Mouse (Mus musculus) ES-Bruce4 (cell line): Measurements from ENCODE around the gene Mob3a. TPM values are rescaled to one million over a fixed set of nuclear protein-coding genes. Genes with fewer than 3 reads are reported as not detected.

Experiments
- H3K27ac ChIP-seq: 2 replicates; pipeline ENCODE4 v1.5.1; 2012; ENCODE audit warnings: low read length, inconsistent platforms; ENCODE audit not compliant: insufficient read depth
- H3K27me3 ChIP-seq: 2 replicates; pipeline ENCODE4 v1.6.1; 2012; ENCODE audit warnings: mild to moderate bottlenecking, low read length, inconsistent platforms; ENCODE audit not compliant: control insufficient read depth, poor library complexity, insufficient read depth, severe bottlenecking
- H3K36me3 ChIP-seq: 2 replicates; pipeline ENCODE4 v1.6.1; 2012; ENCODE audit warnings: inconsistent platforms, mild to moderate bottlenecking, low read length, moderate library complexity; ENCODE audit not compliant: control insufficient read depth, poor library complexity, insufficient read depth, severe bottlenecking
- H3K4me1 ChIP-seq: one replicate; pipeline ENCODE4 v1.8.1; 2011; ENCODE audit warnings: low read length; ENCODE audit not compliant: control insufficient read depth, insufficient read depth
- H3K4me3 ChIP-seq: 2 replicates; pipeline ENCODE4 v1.5.1; 2011; ENCODE audit warnings: low read depth, mild to moderate bottlenecking, low read length
- H3K9ac ChIP-seq: 2 replicates; pipeline ENCODE4 v1.6.1; 2012; ENCODE audit warnings: low read depth, mild to moderate bottlenecking, inconsistent platforms; ENCODE audit not compliant: poor library complexity, severe bottlenecking
- H3K9me3 ChIP-seq: replicated peaks from 2 replicates; pipeline ENCODE4 v1.6.1; 2012; ENCODE audit warnings: mild to moderate bottlenecking, low read length, inconsistent platforms; ENCODE audit not compliant: control insufficient read depth, poor library complexity, insufficient read depth, severe bottlenecking
- CTCF ChIP-seq: IDR thresholded peaks from one replicate; pipeline ENCODE4 v1.8.1; 2011; ENCODE audit warnings: low read depth, low read length
- EP300 ChIP-seq: IDR thresholded peaks from 2 replicates; pipeline ENCODE4 v1.6.1; 2011; ENCODE audit warnings: low read depth, low read length; ENCODE audit not compliant: insufficient read depth
- POLR2A ChIP-seq: IDR thresholded peaks from one replicate; pipeline ENCODE4 v1.8.1; 2011; ENCODE audit warnings: low read length; ENCODE audit not compliant: insufficient read depth
- polyA plus RNA-seq: library from polyadenylated mRNA; stranded (reverse); fragments of >200 nt; gene quantifications from 2 replicates; pipeline ENCODE4 v1.2.4, GENCODE M21; 2011; ENCODE audit warnings: low read depth; ENCODE audit not compliant: missing spikeins, insufficient read depth, insufficient read length

The Mob3a gene
- polyA plus RNA-seq, 1 experiment: 19.8 TPM

DNA sequence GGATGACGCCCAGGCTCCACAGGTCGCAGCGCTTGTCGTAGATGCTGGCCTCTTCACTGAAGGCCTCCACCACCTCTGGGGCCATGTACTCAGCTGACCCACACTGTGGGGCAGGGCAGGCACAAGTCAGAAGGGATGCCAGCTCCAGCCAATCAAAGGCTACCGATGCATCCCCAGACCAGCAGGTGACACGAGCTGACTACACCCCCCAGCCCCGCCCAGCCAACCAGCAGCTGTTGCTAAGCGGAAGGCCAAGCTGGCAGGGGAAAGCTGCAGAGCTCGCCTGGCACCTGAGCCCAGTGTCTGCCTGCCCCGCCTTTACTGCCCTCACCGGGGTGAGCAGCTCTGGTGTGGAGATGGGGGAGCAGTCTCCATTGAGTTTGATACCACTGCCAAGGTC, 33.2 kb downstream of the Mob3a start:
- peaks cover 3% of the 10 kb centered on the region for H3K4me1 ChIP-seq
- H3K36me3 ChIP-seq: peaks cover 21% of the 10 kb centered on the region
- H3K27me3 ChIP-seq: no peaks in the 10 kb centered on the region
- no peaks in the 10 kb centered on the region for H3K9me3 ChIP-seq
- no peak overlapping the region for H3K27ac ChIP-seq
- no peak overlapping the region for H3K4me3 ChIP-seq
- TF ChIP-seq EP300: no peak
- no peak for TF ChIP-seq CTCF
- TF ChIP-seq POLR2A: no peak
- H3K9ac ChIP-seq: no peak overlapping the region

DNA sequence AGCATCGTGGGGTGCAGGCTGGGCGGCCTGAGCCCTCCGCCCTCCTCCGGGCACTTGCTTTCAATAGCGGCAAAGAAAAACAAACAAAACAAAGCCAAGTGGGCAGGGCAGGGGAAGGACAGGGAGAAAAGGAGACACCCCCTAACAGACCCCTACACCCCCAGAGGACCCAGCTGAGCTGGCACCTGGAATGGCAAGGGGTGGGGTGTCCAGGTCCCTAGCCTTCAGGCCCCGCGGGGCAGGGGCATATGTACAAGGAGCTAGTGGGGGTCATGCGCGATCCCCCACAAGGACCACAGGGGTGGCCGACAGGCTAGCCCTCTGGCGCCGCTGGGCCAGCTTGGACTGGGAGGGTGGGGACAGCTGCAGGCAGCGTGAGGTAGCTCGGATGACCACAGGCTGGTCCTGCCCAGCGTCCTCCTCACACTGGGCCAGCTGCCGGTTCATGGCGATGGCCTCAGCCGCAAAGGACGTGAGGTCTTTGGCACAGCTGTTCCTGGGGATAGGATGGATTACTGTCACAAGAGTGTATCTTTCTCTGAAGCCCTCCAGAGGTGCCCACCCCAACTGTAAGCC, 34.9 kb downstream of the Mob3a start:
- peaks cover 6% of the 10 kb centered on the region for H3K4me1 ChIP-seq
- H3K27ac ChIP-seq: no peak overlapping the region
- TF ChIP-seq POLR2A (no peak), EP300 (no peak), CTCF (no peak)
- H3K36me3 ChIP-seq: peaks cover 21% of the 10 kb centered on the region
- no peaks in the 10 kb centered on the region for H3K27me3 ChIP-seq
- H3K9me3 ChIP-seq: no peaks in the 10 kb centered on the region
- H3K4me3 ChIP-seq: no peak overlapping the region
- H3K9ac ChIP-seq: no peak overlapping the region

DNA sequence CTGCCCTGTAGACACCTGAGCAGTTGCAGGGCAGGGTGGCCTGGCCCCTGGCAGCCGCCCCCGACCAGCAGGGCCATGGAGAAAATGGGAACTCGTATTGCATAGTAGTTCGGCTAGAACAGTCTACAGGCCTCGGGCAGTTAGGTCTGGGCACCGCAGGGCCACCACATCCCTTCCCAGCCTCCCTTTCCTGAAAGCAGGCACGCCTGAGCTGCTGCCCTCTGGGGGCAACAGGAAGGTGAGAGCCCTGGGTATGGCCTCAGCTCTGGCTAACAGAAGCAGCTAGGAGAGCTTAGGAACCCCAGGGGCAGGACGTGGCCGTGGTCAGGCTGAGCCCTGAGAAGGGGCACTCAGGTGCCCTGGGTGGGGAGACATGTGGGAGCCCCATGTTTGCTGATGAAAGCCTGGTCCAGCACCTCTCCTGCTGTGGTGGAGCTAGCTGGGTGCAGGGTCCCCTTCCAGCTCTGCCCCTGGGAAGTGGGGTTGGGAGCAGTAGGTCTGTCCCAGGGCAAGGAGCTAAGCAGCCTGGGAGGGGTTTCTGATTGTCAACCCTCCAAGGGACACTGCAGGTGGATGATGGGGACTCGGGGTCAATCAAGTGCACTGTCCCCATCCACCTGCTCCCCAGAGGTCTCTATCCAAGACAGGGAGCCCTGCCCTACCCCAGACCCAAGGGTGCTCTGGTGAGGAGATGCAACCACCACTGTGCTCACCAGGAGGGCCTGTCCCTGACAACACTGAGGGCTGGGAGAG, 35.6 kb downstream of the Mob3a start:
- H3K36me3 ChIP-seq: peaks cover 17% of the 10 kb centered on the region
- H3K4me3 ChIP-seq: no peak overlapping the region
- no peak for TF ChIP-seq EP300
- peaks cover 6% of the 10 kb centered on the region for H3K4me1 ChIP-seq
- no peaks in the 10 kb centered on the region for H3K27me3 ChIP-seq
- 0 out of 2 replicates have a peak overlapping the region, but pooled peaks have one; percentile 5 for H3K27ac ChIP-seq
- H3K9ac ChIP-seq: no peak overlapping the region
- no peaks in the 10 kb centered on the region for H3K9me3 ChIP-seq

DNA sequence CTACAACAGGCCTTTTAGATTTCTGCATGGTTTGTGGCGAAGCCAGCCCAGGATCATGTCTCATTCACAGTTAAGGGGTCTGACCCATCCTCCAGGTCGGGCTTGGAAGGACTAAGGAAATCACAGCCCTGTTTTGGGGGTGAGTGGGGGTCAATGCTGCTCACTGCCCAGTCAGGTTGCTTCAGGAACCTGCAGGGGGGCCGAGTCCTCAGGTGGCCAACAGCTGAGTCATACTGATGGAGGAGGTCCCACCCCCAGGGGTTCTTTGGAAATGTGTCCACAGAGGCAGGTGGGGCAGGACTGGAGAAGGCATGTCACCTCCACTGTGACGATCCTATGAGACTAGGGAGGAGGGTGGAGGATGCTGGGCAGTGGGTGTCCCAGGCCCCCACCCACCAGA, 36.3 kb downstream of the Mob3a start:
- Histone ChIP-seq H3K36me3 (peaks cover 17% of the 10 kb centered on the region), H3K9me3 (no peaks in the 10 kb centered on the region), H3K27ac (peak overlapping the region; percentile 39), H3K4me3 (no peak overlapping the region), H3K27me3 (no peaks in the 10 kb centered on the region), H3K9ac (no peak overlapping the region), H3K4me1 (peaks cover 6% of the 10 kb centered on the region)
- TF ChIP-seq CTCF (no peak), POLR2A (no peak), EP300 (no peak)

DNA sequence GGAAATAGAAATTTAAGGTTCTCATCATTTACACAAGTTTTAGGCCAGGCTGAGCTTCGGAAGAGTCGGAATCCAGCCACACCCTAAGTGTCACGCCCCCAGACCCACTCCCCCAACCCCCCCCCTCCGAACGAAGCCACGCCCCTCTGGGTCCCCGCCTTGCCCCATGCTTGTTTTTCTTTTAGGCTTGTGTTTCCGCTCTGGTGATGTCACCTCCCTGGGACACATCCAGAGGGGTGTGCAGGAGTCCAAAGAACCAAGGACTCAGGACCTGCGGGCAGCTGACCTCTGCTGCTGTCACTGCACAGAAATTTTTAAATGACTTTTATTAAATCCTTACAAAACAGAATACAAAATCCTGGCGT, 36.8 kb downstream of the Mob3a start:
- H3K27ac ChIP-seq: peak overlapping the region; percentile 85
- peak overlapping the region; percentile 41 for H3K4me3 ChIP-seq
- no peak for TF ChIP-seq CTCF
- no peak for TF ChIP-seq POLR2A
- TF ChIP-seq EP300: no peak
- H3K36me3 ChIP-seq: peaks cover 17% of the 10 kb centered on the region
- no peaks in the 10 kb centered on the region for H3K27me3 ChIP-seq
- peak overlapping the region; percentile 35 for H3K9ac ChIP-seq
- H3K4me1 ChIP-seq: peaks cover 6% of the 10 kb centered on the region
- H3K9me3 ChIP-seq: no peaks in the 10 kb centered on the region

DNA sequence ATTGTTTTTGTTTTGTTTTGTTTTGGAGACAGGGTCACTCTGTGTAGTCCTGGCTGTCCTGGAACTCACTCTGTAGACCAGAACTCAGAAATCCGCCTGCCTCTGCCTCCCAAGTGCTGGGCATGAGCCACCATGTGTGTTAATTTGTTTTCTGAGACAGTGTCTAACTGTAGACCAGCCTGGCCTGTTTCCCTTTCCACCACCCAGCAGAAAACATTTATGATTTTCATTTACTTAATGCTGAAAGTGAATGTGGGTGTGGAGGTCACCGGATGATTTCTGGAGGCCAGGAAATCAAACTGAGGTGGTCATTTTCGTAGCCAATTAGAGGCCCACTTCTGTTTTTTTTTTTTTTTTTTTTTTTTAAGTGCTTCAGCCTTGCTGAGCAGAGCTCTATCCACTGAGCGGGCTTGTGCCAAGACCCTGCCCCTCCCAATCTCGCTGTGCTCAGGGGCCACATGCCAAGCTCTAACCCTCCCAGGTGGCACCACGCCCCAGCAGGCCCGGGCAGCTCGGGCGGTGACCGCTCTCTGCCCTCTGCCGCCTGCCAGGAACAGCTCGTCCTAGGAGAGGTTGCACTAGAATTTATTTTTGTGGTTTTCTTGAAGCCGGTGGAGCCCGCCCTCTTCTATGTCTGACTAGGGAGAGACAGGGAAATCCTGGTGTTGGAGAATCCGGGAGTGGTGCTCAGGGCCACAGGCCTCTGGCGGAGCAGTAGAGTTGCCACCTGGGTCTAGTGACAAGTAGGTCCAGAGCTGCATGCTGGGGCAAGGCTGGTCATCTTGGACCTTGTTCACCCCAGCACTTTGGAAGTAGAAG, 37.4 kb downstream of the Mob3a start:
- H3K9ac ChIP-seq: peak overlapping the region; percentile 35
- H3K27ac ChIP-seq: peak overlapping the region; percentile 85

More for the DNA sequence above, 37.4 kb downstream of the Mob3a start:
- Histone ChIP-seq H3K9me3 (no peaks in the 10 kb centered on the region), H3K36me3 (peaks cover 17% of the 10 kb centered on the region), H3K4me1 (peaks cover 6% of the 10 kb centered on the region), H3K4me3 (peak overlapping the region; percentile 41), H3K27me3 (no peaks in the 10 kb centered on the region)
- no peak for TF ChIP-seq POLR2A
- no peak for TF ChIP-seq EP300
- no peak for TF ChIP-seq CTCF
